Mouse (Mus musculus) G1E (cell line): ENCODE data around the gene Mcu. TPM values are rescaled to one million over a fixed set of nuclear protein-coding genes. Genes with fewer than 3 reads are reported as not detected.

Source experiments
- ATAC-seq: 2 replicates; pipeline ENCODE4 v1.8.0; 2016; ENCODE audit warnings: mild to moderate bottlenecking; ENCODE audit not compliant: insufficient number of reproducible peaks, poor library complexity, low FRiP score, severe bottlenecking; ENCODE audit errors: extremely low read depth
- DNase-seq: peaks from one replicate; pipeline ENCODE4 v3.0.0; 2012; ENCODE audit warnings: low spot score
- H3K27me3 ChIP-seq: 2 replicates; pipeline ENCODE4 v1.6.1; 2012; ENCODE audit warnings: mild to moderate bottlenecking, low read length, inconsistent platforms; ENCODE audit not compliant: insufficient read depth
- H3K36me3 ChIP-seq: replicated peaks from 2 replicates; pipeline ENCODE3; 2012; ENCODE audit warnings: mild to moderate bottlenecking, inconsistent platforms
- H3K4me1 ChIP-seq: 2 replicates; pipeline ENCODE4 v1.6.1; 2012; ENCODE audit warnings: low read depth, low read length, inconsistent platforms, mixed read lengths; ENCODE audit not compliant: insufficient read depth
- H3K4me3 ChIP-seq: 2 replicates; pipeline ENCODE4 v1.5.1; 2012; ENCODE audit warnings: low read depth, mild to moderate bottlenecking, inconsistent platforms, low read length, moderate library complexity, mixed read lengths
- H3K9me3 ChIP-seq: replicated peaks from 2 replicates; pipeline ENCODE4 v1.6.1; 2012; ENCODE audit warnings: inconsistent platforms
- CTCF ChIP-seq: IDR thresholded peaks from 2 replicates; pipeline ENCODE4 v1.5.1; 2012; ENCODE audit warnings: low read depth, low read length, inconsistent platforms, mixed read lengths
- GATA1 ChIP-seq: IDR thresholded peaks from 2 replicates; pipeline ENCODE4 v1.6.1; 2012; ENCODE audit warnings: borderline replicate concordance, low read length, inconsistent platforms, mixed read lengths
- GATA2 ChIP-seq: IDR thresholded peaks from 2 replicates; pipeline ENCODE4 v1.6.1; 2012; ENCODE audit warnings: low read depth, low read length, inconsistent platforms, borderline replicate concordance
- POLR2AphosphoS5 ChIP-seq: IDR thresholded peaks from 2 replicates; pipeline ENCODE4 v1.6.1; 2012; ENCODE audit warnings: low read depth, low read length, inconsistent platforms; ENCODE audit not compliant: insufficient replicate concordance
- TAL1 ChIP-seq: conservative IDR thresholded peaks from 2 replicates; pipeline ENCODE4 v1.6.1; 2012; ENCODE audit warnings: low read depth, low read length, inconsistent platforms, mixed read lengths
- polyA plus RNA-seq: library from polyadenylated mRNA; stranded (reverse); fragments of >175 nt; gene quantifications from 2 replicates; pipeline ENCODE4 v1.2.3, GENCODE M21; 2012
- total RNA-seq, 2 experiments: library from RNA; stranded (forward) in 1 of 2; stranded (reverse) in 1 of 2; fragments of 200-1000 nt in 1 of 2; fragments of >200 nt in 1 of 2; fragmentation: Nextera tagmentation in 1 of 2; gene quantifications; 2 replicates each; pipeline ENCODE4 v1.2.3; 2014 to 2017

Gene Mcu
- total and polyA plus RNA-seq, 3 experiments, result 5.1 to 25.6 (median 22.5) TPM

DNA sequence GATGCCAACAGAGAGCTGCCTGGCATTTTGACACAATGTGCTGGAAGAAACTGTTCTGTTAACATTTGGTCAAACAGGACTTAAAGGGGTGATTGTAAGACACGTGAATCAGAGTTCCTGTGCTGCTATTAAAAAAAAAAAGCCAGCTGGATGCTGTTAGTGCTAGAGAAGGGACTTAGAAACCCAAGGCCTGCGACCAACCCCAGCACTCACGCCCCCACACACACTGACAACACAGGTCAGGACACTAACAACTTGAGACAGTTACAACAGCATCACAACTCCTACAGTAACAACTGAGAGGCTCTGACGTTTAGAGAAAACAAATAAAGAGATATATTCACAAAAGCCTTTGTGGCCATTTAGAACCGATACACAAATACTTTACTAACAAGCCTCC lies 40.2 kb downstream of the Mcu start:
- no peak for ATAC-seq
- TF ChIP-seq CTCF (no peak), GATA1 (no peak), POLR2AphosphoS5 (no peak), GATA2 (no peak), TAL1 (no peak)
- H3K9me3 ChIP-seq, result peaks cover 7% of the 10 kb centered on the region; the same call in 1 of the 2 replicates
- no peaks in the 10 kb centered on the region for H3K36me3 ChIP-seq
- H3K4me1 ChIP-seq, result peaks cover 38% of the 10 kb centered on the region
- DNase-seq, result no peak
- no peaks in the 10 kb centered on the region for H3K27me3 ChIP-seq
- no peak overlapping the region for H3K4me3 ChIP-seq

- Histone ChIP-seq H3K27me3 (no peaks in the 10 kb centered on the region), H3K9me3 (peaks cover 7% of the 10 kb centered on the region; the same call in 1 of the 2 replicates), H3K4me1 (peaks cover 33% of the 10 kb centered on the region), H3K4me3 (no peak overlapping the region), H3K36me3 (peaks cover 10% of the 10 kb centered on the region)
- no peak for ATAC-seq
- no peak for DNase-seq
- TF ChIP-seq GATA1, result no peak
- TF ChIP-seq GATA2, result no peak
- no peak for TF ChIP-seq TAL1
- TF ChIP-seq CTCF, result no peak
- TF ChIP-seq POLR2AphosphoS5, result no peak
Measured at GRCm38 (mm10) chr10:59571964-59572363, 44.5 kb downstream of the Mcu start.

DNA sequence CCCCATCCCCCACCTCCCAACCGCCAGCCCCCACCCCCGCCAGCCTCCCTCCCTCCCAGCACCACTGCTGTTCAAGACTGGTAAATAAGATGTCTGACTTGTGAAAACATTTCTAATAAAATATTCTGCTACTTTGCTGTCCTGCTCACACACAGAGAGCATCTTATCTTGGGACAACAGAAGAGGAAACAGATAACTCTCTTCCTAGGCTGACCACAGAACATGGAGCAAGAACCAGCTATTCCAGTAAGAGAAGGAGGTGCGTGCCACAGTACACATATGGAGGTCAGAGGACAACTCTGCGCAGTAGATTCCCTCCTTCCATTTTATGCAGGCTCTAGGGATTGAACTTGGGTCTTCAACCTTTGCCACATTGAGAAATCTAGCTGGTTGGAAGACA lies 45.2 kb downstream of the Mcu start:
- Histone ChIP-seq H3K9me3 (peaks cover 7% of the 10 kb centered on the region; the same call in 1 of the 2 replicates), H3K4me1 (peaks cover 30% of the 10 kb centered on the region), H3K36me3 (peaks cover 10% of the 10 kb centered on the region), H3K27me3 (no peaks in the 10 kb centered on the region), H3K4me3 (no peak overlapping the region)
- ATAC-seq (peak; percentile 82), DNase-seq (peak; percentile 20)
- TF ChIP-seq GATA2, result no peak
- TF ChIP-seq TAL1, result peak; percentile 53
- TF ChIP-seq CTCF, result no peak

DNA sequence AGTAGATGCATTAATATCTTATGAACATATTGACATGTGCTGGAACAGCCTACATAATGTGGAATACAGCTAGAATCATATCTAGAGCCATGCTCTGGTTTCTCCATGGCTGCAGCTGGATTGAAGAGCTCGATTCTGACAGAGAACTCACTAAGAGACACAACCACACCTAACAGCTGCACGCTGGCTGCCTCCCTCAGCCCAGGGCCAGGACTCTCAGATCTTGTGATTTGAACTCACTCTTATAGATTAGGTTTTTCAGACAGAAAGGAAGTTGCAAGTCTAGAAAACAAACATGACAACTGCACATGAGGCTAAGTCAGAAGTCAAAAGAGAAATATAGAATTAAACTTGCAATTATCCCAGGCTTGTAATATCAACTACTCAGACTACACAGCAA lies 45.7 kb downstream of the Mcu start:
- no peaks in the 10 kb centered on the region for H3K27me3 ChIP-seq
- ATAC-seq (no peak), DNase-seq (no peak)
- no peak overlapping the region; the same call in 1 of the 2 replicates for H3K4me3 ChIP-seq
- peaks cover 25% of the 10 kb centered on the region for H3K4me1 ChIP-seq
- H3K9me3 ChIP-seq, result peaks cover 7% of the 10 kb centered on the region; the same call in 1 of the 2 replicates
- H3K36me3 ChIP-seq, result peaks cover 10% of the 10 kb centered on the region
- no peak for TF ChIP-seq GATA1
- TF ChIP-seq POLR2AphosphoS5, result no peak
- TF ChIP-seq CTCF, result no peak
- TF ChIP-seq GATA2, result no peak
- no peak for TF ChIP-seq TAL1

GRCm38 (mm10) chr10:59570360-59570759 lies 46.1 kb downstream of the Mcu start:
- ATAC-seq (no peak; the same call in 1 of the 2 replicates), DNase-seq (no peak)
- H3K27me3 ChIP-seq, result no peaks in the 10 kb centered on the region
- no peak overlapping the region; the same call in 1 of the 2 replicates for H3K4me3 ChIP-seq
- peaks cover 24% of the 10 kb centered on the region for H3K4me1 ChIP-seq
- peaks cover 7% of the 10 kb centered on the region; the same call in 1 of the 2 replicates for H3K9me3 ChIP-seq
- H3K36me3 ChIP-seq, result peaks cover 11% of the 10 kb centered on the region
- TF ChIP-seq POLR2AphosphoS5 (no peak), GATA2 (no peak), GATA1 (no peak), CTCF (no peak), TAL1 (no peak)

DNA sequence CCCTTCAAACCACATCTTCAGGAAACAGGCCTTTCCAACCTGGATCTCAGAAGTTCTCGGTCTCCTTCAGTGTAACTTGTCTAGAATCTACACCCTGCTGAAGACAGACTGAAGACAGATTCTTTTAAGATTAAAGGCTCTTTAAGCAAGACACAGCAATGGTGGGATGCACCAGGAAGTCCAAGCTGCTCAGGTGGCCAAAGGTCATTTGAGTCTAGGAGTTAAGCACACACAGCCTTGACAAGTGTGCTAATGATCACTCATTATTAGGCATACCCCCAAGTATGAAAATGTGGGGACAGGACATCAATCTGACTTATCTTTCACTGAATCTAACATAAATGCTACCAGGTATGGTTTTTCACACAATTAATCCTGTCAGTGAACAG lies 47.0 kb downstream of the Mcu start:
- Histone ChIP-seq H3K36me3 (peaks cover 16% of the 10 kb centered on the region), H3K4me3 (no peak overlapping the region), H3K9me3 (peaks cover 7% of the 10 kb centered on the region; the same call in 1 of the 2 replicates), H3K27me3 (no peaks in the 10 kb centered on the region), H3K4me1 (peaks cover 24% of the 10 kb centered on the region)
- ATAC-seq (no peak), DNase-seq (no peak)
- TF ChIP-seq GATA2 (no peak), TAL1 (no peak), GATA1 (no peak), CTCF (no peak), POLR2AphosphoS5 (no peak)
